Mouse (Mus musculus): ENCODE measurements around the gene Tmem267.

Gene Tmem267

DNA sequence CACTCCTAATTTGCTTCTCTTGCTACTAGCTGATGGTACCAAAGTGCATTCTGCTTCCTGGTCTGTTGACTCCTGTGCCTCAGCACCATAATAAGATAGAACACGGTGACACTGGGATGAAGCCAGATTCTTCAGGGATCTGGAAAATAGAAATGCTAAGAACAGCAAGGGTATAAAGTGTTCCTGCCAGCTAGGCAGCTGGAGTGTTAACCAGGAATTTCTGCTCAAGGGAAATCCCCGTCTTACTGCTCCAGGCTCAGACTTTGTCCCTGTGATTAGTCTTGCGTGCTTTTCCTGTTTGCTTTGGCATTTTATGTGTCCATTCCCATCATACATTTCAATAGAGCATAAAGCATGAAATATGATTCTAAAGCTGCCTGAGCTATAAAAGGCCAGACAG lies 131.9 kb downstream of the Tmem267 start:
- no peak for DNase-seq

DNA sequence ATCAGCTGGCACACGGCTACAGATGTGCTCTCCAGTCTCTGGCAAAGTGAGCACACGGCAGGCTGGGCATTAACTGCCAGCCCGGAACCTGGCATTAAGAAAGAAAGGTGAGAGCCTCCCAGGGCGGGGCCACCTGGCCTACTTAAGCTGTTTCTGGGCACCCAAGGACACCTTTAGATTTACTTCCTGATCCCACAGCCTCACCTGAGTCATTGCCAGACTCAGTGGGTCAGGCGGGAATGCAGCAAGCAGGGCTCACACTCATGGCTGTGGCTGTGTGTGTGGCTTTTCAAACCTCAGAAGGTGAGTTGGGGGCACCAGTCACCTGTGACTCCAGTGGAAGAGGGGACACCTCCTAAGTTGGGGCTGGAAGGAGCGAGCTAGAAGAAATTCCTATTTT lies 135.8 kb downstream of the Tmem267 start, which contains the start of gene Ccl28:
TSS of gene Ccl28 (plus strand) at position 186 of the 400 bp plus-strand sequence.
- DNase-seq = no peak

DNA sequence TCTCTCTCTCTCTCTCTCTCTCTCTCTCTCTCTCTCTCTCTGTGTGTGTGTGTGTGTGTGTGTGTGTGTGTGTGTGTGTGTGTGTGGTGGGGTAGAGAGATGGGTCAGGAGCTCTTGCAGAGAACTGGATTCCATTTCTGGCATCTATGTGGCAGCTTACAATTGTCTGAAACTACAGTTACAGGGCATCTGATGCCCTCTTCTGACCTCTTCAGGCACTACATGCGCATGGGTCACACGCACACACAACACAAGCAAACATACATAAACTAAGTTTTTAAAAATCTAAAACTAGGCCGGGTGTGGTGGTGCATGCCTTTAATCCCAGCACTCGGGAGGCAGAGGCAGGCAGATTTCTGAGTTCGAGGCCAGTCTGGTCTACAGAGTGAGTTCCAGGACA lies 138.1 kb downstream of the Tmem267 start:
- DNase-seq = peak; percentile 28

DNA sequence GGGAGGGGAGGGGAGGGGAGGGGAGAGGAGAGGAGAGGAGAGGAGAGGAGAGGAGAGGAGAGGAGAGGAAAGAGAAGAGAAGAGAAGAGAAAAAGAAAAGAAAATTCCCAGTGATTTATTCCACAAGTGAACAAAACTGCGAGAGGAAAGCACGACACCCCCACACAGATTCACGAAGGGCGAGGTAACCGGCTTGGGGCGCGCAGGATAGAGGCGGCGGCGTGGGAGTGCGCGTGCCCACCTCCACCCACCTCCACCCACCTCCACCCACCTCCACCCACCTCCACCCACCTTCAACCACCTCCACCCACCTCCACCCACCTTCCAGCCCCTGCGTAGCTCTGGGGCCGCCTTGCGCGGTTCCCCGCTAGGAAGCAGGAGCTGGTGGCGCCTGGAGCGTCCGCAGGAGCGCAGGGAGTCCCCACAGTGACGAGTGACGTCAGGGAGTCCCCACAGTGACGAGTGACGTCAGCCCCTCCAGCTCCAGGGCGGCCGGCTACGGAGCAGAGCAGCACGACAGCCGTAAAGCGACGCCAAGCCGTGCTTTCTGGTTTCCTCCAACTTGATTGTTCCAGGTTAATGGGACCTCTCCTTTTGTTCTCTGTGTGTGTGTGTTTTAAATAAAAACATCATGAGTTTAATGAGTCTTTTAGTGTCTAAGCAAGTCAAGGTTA lies 143.8 kb downstream of the Tmem267 start:
- DNase-seq = peak; percentile 87

DNA sequence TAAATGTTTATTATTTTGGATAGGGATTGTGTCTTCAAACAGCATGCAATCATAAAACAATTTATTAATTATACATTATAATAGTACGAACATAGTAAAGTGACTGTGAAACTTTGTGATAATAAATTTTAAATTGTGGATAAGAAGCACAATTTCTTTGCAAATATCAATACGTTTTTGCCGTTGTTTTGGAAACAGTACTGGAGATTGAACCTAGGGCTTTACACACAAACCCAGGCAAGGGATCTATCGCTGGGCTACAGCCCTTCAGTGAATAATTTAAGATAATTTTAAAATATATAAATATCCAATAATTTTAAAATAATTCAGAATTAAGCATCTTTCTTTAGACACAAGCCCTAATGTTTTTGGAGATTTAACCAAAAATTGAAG lies 144.3 kb downstream of the Tmem267 start:
- no peak for DNase-seq

DNA sequence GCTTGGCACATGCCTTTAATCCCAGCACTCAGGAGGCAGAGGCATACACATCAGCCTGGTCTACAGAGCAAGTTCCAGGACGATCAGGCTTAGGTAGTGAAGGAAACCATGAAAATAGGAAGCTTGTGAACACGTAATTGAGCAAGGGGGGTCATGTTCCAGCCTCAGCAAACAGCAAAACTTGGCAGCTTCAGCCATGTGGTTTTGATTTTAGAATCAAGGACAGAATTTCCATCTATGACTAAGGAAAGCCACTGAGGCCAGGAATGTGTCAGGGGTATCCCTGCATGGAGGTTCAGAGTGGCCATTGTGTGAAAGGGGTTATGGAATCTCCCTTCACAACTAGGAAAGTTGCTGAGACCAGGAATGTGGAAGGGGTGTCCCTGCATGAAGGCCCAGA lies 147.7 kb downstream of the Tmem267 start:
- DNase-seq = no peak

DNA sequence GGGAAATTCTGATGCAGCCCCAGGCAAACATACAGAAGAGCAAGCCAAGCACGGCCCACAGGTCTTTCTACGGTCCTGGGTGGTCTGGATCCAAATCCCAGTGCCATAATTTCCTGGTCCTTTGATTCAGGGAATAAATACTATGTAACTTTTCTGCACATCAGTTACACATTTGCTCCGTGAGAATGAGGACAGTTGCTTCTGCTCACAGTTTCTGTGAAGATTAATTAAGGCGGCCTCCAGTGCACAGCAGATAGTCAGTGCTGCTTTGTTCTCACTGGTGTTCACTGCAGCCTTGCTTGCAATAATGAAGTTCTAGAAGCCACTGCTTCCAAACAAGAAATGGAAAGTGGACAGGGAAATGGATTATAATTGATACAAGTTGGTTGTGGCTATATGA lies 150.0 kb downstream of the Tmem267 start:
- no peak for DNase-seq

DNA sequence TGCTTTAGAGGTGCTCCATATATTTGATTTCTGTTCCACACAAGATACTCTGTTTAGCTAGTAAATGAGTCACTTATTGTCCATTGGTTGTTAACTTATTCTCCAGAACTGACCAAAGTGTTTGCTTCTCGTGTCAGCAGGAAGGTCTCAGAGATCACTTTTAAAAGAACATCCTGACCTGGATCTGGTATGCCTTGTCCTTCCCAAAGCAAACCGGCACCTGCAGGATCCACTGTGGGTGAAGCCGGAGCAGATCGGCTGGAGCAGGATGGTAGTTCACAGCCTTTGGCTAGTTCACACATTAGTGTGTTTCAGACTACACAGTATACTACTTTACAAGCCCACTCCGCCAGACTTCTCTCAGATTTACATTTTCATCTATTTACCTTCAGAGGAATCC lies 150.6 kb downstream of the Tmem267 start:
- no peak for DNase-seq

DNA sequence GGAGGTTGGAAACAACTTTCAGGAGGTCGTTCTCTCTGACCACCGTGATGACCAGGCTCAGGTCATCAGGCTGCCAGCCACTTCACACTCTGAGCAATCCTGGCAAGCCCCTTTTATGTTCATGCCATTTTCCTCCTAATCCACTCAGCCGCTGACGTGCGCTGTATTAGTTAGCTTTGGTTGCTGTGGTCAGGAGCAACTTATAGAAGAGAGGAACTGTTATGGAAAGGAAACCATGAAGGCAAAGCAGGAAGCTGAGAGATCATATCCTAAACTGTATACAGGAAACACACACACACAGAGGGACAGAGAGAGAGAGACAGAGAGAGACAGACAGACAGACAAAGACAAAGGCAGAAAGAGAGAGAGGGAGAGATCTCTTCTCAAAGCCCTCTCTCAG lies 151.5 kb downstream of the Tmem267 start:
- DNase-seq = no peak

DNA sequence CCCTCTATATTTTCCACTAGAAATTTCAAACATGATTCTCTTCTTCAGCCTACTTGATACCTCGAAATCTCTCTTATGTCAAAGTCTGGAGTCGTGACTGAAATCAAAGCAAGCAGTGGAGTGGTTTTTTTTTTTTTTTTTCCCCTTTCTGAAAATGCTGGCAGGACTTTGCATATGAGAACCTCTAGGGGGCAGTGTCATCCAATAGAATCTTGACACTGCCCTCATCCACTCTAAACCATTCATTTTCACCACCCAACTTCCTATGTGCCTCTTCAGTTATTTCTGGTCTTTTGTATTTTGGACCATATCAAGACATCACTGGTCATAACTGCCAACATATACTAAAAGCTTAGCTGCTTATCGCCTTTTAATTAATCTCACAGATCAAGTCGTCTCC lies 152.7 kb downstream of the Tmem267 start:
- peak; percentile 41 for DNase-seq

DNA sequence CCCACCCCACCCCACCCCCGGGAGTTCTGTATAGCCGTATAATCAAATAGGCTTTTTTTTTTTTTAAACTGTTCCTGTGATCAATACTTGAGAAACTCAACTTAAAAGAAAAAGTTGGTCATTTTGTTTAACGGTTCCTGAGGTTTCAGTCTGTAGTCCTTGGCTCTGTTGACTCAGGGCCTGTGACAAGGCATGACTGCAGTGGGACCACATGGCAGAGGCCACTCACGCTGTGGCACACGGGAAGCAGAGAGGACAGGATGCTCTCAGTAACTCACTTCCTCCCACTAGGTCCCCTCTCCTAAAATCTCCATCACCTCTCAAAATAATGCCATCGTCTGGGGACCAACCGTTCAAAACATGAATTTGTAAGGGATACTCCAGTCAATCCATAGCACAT lies 153.3 kb downstream of the Tmem267 start:
- DNase-seq = no peak

DNA sequence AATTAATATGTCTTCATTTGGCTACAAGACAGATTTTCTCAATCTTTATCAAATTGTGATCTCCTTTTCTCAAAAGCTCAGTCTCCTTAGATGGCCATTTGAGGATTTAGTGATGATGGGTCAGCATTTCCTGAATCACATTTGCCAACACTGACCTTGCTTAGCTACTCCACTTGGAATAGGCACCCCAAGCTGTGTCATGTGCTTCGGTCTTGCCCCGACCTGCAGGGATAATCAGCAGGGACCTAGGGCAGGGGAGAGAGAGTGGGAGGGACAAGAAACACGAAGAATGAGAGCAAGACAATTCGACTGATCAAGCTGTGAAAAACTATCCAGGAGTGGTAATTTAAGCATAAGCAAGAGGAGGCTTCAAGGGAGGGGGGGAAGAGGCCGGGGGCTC lies 156.9 kb downstream of the Tmem267 start:
- DNase-seq = no peak

DNA sequence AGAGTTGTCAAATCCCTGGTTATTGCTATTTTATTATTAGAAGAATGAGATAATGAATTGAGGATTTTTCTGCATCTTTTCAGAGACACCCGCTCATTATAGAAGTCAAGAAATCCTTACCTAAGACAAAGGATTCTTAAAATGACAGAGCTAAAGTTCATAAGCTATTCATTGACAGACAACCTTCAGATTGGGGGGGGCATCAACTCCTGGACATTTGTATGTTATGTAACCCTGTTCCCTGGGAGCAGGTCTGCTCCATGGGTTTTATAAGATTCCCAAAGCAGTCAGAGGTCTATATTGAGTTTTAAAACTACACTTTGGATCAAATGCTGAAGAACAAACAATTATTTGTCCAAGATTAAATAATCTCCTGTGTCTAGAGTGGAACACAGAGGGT lies 158.7 kb downstream of the Tmem267 start:
- DNase-seq = no peak

DNA sequence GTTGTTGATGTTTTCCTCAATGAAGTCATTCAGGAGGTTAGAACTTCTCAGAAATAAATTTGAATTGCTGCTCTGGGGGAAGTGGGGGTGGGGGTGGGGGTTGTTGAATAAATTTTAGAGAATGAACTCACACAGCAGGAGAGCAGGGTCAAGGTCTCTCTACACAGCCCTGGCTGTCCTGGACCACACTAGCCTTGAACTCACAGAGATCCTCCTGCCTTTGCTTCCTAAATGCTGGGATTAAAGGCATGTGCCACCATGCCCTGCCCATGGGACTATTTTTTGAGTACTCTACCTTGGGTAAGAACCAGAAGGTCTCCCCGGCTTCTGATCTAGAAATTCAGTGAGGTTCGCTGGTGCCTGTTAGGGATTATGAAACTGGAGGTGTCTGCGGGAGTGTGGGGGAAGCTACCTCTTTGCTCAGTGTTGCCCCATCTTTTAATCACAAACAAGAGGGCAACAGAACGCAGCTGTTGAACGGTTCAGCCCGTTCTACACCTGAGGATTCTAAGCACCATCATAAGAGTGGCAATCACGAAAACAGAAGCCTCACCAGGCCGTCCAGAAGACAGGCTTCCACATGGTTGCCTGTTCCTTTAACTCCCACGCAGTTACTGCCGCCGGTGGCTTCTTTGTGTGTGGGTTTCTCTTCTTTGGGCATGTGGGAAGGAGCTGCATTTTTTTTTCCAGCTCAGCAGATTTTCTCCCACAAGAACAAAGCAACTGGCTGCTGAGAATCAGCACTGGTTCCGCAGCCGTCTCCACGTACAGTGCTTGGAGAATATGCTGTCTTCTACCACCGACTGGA lies 161.3 kb downstream of the Tmem267 start:
- DNase-seq = no peak

DNA sequence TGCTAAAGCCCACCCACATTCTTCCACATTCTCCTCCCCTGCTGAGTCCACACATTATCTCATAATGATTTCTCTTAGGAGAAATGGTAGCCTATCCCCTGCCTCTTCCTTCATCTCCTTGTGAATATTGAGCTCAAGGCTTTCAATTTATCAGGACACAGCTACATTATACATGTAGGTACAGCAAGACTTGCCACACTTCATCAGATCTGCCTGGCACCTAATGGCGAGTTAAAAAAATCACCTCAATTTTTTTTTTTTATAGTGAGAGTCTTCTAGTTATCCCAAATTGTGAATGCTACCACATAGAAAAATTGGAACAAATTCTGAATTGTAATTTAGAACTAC lies 161.8 kb downstream of the Tmem267 start:
- DNase-seq = no peak

DNA sequence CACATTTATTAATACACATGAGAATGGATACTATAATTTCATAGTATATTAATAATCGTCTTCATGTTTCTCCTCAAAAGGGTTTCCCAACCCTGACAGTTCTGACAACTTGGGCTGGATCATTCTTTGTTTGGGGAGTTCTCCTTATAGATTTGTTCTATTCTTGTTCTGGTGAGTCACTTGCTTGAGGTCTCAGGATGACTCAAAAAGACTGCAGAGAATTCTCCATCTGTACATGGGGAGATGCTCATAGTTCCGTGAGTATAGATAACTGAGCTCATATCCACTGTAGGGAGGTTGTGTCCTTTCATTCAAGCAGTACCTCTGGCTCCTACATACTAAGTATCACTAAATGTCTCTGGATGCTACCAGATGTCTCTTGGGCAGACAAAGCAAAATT lies 166.9 kb downstream of the Tmem267 start:
- DNase-seq = no peak

DNA sequence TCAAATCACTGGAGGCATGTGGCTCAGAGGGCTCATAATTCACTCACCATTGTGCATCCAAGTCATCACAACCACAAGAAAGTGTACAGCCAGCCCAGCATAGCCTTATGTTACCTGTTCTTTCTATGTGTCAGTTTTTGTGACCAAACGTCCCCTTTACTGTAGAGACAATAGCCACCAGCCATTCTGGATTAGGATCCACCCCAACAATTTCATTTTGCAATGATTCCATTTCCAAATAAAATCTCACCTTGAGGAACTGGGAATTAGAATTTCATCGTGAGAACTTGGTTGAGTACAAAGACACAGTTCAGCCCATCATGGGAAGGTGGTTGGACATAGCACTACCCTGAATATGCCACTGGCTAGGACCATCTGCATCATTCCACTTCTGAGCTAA lies 168.4 kb downstream of the Tmem267 start:
- DNase-seq = no peak

DNA sequence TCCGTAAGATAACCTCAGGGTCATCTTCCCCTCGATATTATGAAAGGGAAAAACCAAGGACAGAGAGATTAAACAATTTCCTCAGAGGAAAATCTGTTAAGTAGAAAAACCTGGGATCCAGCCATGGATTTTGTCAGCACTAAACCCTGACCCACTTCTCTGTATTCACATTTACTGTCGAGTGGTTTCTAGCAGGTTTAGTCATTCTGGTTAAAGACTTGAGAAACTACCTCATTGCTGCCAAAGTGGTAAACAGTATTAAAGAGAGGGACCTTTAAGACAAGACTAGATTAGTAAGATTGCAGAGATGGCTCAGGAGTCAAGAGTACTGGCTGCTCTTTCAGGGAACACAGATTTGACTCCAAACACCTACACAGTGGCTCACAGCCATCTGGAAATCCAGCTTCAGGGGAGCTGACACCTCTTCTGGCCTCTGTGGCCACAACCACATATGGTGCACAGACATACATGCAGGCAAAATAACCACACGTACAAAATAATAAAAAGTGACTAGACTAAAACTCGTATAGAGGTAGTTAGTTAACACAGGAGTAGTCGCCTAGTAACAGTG lies 169.1 kb downstream of the Tmem267 start:
- DNase-seq = no peak
